Mouse (Mus musculus): ENCODE results near the gene Trim9.

DNA sequence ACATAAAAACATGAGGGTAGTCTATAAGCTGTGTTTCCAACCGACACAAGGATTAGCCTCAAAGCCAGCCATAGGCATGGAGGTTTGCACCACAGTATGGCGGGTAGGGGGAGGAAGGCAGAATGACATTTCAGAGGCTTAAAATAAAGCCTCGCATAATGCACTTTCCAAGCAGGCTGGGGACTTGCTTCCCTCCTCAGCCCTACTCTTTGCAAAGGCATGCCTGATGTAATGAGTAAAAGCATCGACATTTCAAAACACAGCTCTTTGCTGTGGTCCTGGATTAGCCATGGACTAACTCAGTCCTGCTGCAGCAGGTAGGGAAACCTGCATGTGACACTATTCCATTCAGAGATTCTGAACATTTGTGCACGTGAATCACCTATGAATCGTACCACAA lies 77.7 kb downstream of the Trim9 start:
- no peak for TF ChIP-seq EP300 (optimal IDR thresholded peaks at IDR 0.05)
- no peak for TF ChIP-seq CTCF (IDR thresholded peaks at IDR 0.05; ENCODE audit: low read depth)

Measured in stomach, postnatal 0 days (tissue).